Mouse (Mus musculus) midbrain, embryonic 10.5 days (tissue): ENCODE measurements around the gene Olfr1186. TPM values are rescaled to one million over a fixed set of nuclear protein-coding genes. Genes with fewer than 3 reads are reported as not detected.
"Not testable (repeated sequence)": the region's sequence is repeated elsewhere in the genome, so short reads cannot be mapped to it uniquely, and the experiment has no call there.

Experiments
- DNase-seq: peaks from one replicate; pipeline ENCODE4 v3.0.0-alpha.2; 2017; ENCODE audit warnings: low spot score
- H3K27ac ChIP-seq: fragments of 300-500 bp; sonication (generic); replicated peaks from 2 replicates; pipeline ENCODE4 v1.5.1; 2016; ENCODE audit warnings: mild to moderate bottlenecking
- H3K27me3 ChIP-seq: fragments of 300-500 bp; sonication (generic); 2 replicates; pipeline ENCODE4 v1.6.1; 2016; ENCODE audit warnings: low read depth, mild to moderate bottlenecking; ENCODE audit not compliant: poor library complexity, severe bottlenecking
- H3K36me3 ChIP-seq: fragments of 300-500 bp; sonication (generic); 2 replicates; pipeline ENCODE4 v1.6.1; 2016; ENCODE audit warnings: mild to moderate bottlenecking, moderate library complexity
- H3K4me1 ChIP-seq: fragments of 300-500 bp; sonication (generic); 2 replicates; pipeline ENCODE4 v1.6.1; 2016
- H3K4me3 ChIP-seq: fragments of 300-500 bp; sonication (generic); 2 replicates; pipeline ENCODE4 v1.5.1; 2016; ENCODE audit warnings: mild to moderate bottlenecking, moderate library complexity
- H3K9me3 ChIP-seq: fragments of 300-500 bp; sonication (generic); replicated peaks from 2 replicates; pipeline ENCODE4 v1.6.1; 2016; ENCODE audit warnings: mild to moderate bottlenecking
- WGBS: fragments of 180-500 bp; shearing (Covaris S2); methylation state at CpG from one replicate; pipeline ENCODE4 v1.1.7; 2016; 5-methylcytosine and 5-hydroxymethylcytosine counted together
- polyA plus RNA-seq: library from polyadenylated mRNA; unstranded; fragments of >200 nt; fragmentation: Nextera tagmentation; extraction: Ambion mirVana; gene quantifications from 2 replicates; pipeline ENCODE4 v1.2.1, GENCODE M21; 2016

Gene Olfr1186
- polyA plus RNA-seq = not detected in 2 replicates

- Histone ChIP-seq H3K4me1 (no peaks in the 10 kb centered on the region), H3K36me3 (no peaks in the 10 kb centered on the region), H3K9me3 (no peaks in the 10 kb centered on the region), H3K27ac (no peak within 1 kb of the TSS), H3K4me3 (no peak within 1 kb of the TSS), H3K27me3 (no peaks in the 10 kb centered on the region)
- DNase-seq = no peak
- 88% methylated on average over 2 of the region's 2 CpGs for WGBS
These were observed at the start of gene Olfr1186 for GRCm38 (mm10) chr2:88518251-88518650. TSS of gene Olfr1186 (plus strand) at chr2:88518551.

- Histone ChIP-seq H3K4me1 (no peaks in the 10 kb centered on the region), H3K4me3 (no peak within 1 kb of the TSS), H3K27me3 (no peaks in the 10 kb centered on the region), H3K27ac (no peak within 1 kb of the TSS), H3K9me3 (no peaks in the 10 kb centered on the region), H3K36me3 (no peaks in the 10 kb centered on the region)
- DNase-seq = no peak
- 88% methylated on average over 2 of the region's 2 CpGs for WGBS
These were observed 35.1 kb upstream of the Olfr1186 start, which contains the start of gene Olfr1184 for GRCm38 (mm10) chr2:88483298-88483697. TSS of gene Olfr1184 (plus strand) at chr2:88483598.

GRCm38 (mm10) chr2:88493020-88493419 is 25.3 kb upstream of the Olfr1186 start, which contains the start of gene Olfr1185-ps1:
TSS of gene Olfr1185-ps1 (plus strand) at chr2:88493320.
- WGBS = 83% methylated on average over 2 of the region's 2 CpGs
- no peaks in the 10 kb centered on the region for H3K4me1 ChIP-seq
- H3K9me3 ChIP-seq = no peaks in the 10 kb centered on the region
- H3K27ac ChIP-seq = no peak within 1 kb of the TSS
- no peak within 1 kb of the TSS for H3K4me3 ChIP-seq
- no peaks in the 10 kb centered on the region for H3K27me3 ChIP-seq
- DNase-seq = no peak
- H3K36me3 ChIP-seq = no peaks in the 10 kb centered on the region

- DNase-seq = no peak
- no peaks in the 10 kb centered on the region for H3K4me1 ChIP-seq
- no peak overlapping the region for H3K27ac ChIP-seq
- H3K9me3 ChIP-seq = no peaks in the 10 kb centered on the region
- no peaks in the 10 kb centered on the region for H3K27me3 ChIP-seq
- 76% methylated on average over 3 of the region's 3 CpGs for WGBS
- no peaks in the 10 kb centered on the region for H3K36me3 ChIP-seq
- no peak overlapping the region for H3K4me3 ChIP-seq
These were observed 7.4 kb downstream of the Olfr1186 start for GRCm38 (mm10) chr2:88525720-88526119.

GRCm38 (mm10) chr2:88556635-88557034 is 38.3 kb downstream of the Olfr1186 start, which contains the start of gene Olfr1188:
TSS of gene Olfr1188 (plus strand) at chr2:88556935.
- Histone ChIP-seq H3K4me1 (no peaks in the 10 kb centered on the region), H3K9me3 (no peaks in the 10 kb centered on the region), H3K27ac (no peak within 1 kb of the TSS), H3K4me3 (no peak within 1 kb of the TSS), H3K36me3 (no peaks in the 10 kb centered on the region), H3K27me3 (no peaks in the 10 kb centered on the region)
- DNase-seq = no peak
- WGBS = 87% methylated on average over 2 of the region's 2 CpGs

GRCm38 (mm10) chr2:88572696-88573095 is 54.3 kb downstream of the Olfr1186 start:
- not testable (repeated sequence) for H3K9me3 ChIP-seq, H3K36me3 ChIP-seq, DNase-seq, H3K27ac ChIP-seq, H3K4me3 ChIP-seq, H3K27me3 ChIP-seq, H3K4me1 ChIP-seq
- 92% methylated on average over 12 of the region's 12 CpGs for WGBS

Other genes starting within 250 kb of the Olfr1186 start
- not detected in 2 replicates for gene Olfr1173, start 238.7 kb upstream of the Olfr1186 start, polyA plus RNA-seq
- not detected in 2 replicates for gene Olfr1174-ps, start 203.4 kb upstream of the Olfr1186 start, polyA plus RNA-seq
- not detected in 2 replicates for gene Olfr1175-ps, start 191.3 kb upstream of the Olfr1186 start, polyA plus RNA-seq
- not detected in 2 replicates for gene Olfr1176, start 181.8 kb upstream of the Olfr1186 start, polyA plus RNA-seq
- not detected in 2 replicates for gene Olfr1177-ps, start 172.1 kb upstream of the Olfr1186 start, polyA plus RNA-seq
- not detected in 2 replicates for gene Olfr1178, start 131.5 kb upstream of the Olfr1186 start, polyA plus RNA-seq
- gene Olfr1179, start 112.1 kb upstream of the Olfr1186 start, polyA plus RNA-seq = not detected in 2 replicates
- gene Olfr1180, start 99.4 kb upstream of the Olfr1186 start, polyA plus RNA-seq = not detected in 2 replicates
- not detected in 2 replicates for gene Olfr1181, start 92.4 kb upstream of the Olfr1186 start, polyA plus RNA-seq
- gene Gm13757, start 69.4 kb upstream of the Olfr1186 start, polyA plus RNA-seq = not detected in 2 replicates
- gene Olfr1183, start 63.7 kb upstream of the Olfr1186 start, polyA plus RNA-seq = not detected in 2 replicates
- gene Olfr1184, start 35.0 kb upstream of the Olfr1186 start, polyA plus RNA-seq = not detected in 2 replicates
- gene Olfr1185-ps1, start 25.2 kb upstream of the Olfr1186 start, polyA plus RNA-seq = not detected in 2 replicates
- not detected in 2 replicates for gene Olfr1188, start 38.4 kb downstream of the Olfr1186 start, polyA plus RNA-seq
- gene Olfr1189, start 67.9 kb downstream of the Olfr1186 start, polyA plus RNA-seq = not detected in 2 replicates
- gene Olfr1191-ps1, start 122.0 kb downstream of the Olfr1186 start, polyA plus RNA-seq = not detected in 2 replicates
- gene Olfr1192-ps1, start 130.0 kb downstream of the Olfr1186 start, polyA plus RNA-seq = not detected in 2 replicates
- not detected in 2 replicates for gene Olfr1193, start 157.1 kb downstream of the Olfr1186 start, polyA plus RNA-seq
- not detected in 2 replicates for gene Olfr1195, start 170.6 kb downstream of the Olfr1186 start, polyA plus RNA-seq
- not detected in 2 replicates for gene Olfr1196, start 186.0 kb downstream of the Olfr1186 start, polyA plus RNA-seq
- gene Olfr1197, start 213.8 kb downstream of the Olfr1186 start, polyA plus RNA-seq = not detected in 2 replicates
- gene Olfr1198, start 232.8 kb downstream of the Olfr1186 start, polyA plus RNA-seq = not detected in 2 replicates
- gene Olfr1199, start 241.9 kb downstream of the Olfr1186 start, polyA plus RNA-seq = not detected in 2 replicates